Mouse (Mus musculus) adrenal gland, postnatal 36 days (tissue): ENCODE results near the gene Opcml. TPM values are rescaled to one million over a fixed set of nuclear protein-coding genes. Genes with fewer than 3 reads are reported as not detected.

Experiments used
- DNase-seq, 2 experiments: peaks; one replicate each; pipeline ENCODE4 v3.0.0; 2021; ENCODE audit warnings: mixed read lengths in 1 of 2
- total RNA-seq, 2 experiments: library from RNA; stranded (reverse); gene quantifications; 2 replicates each; pipeline ENCODE4 v1.2.3; 2021

Opcml gene
- total RNA-seq, 2 experiments from 2014 or later: 1.3 to 2.3 TPM

GRCm38 (mm10) chr9:27842806-27843205, 52.2 kb downstream of the Opcml start:
- DNase-seq: peak; percentile 35 to 58

- DNase-seq: no peak
Measured at GRCm38 (mm10) chr9:27871624-27872023, 81.0 kb downstream of the Opcml start.

GRCm38 (mm10) chr9:27889636-27890035, 99.1 kb downstream of the Opcml start:
- DNase-seq: no peak

- no peak for DNase-seq
Measured at GRCm38 (mm10) chr9:27917250-27917649, 126.7 kb downstream of the Opcml start.

- DNase-seq: no peak
Measured at GRCm38 (mm10) chr9:27923495-27923894, 132.9 kb downstream of the Opcml start.

GRCm38 (mm10) chr9:27923945-27924825, 133.6 kb downstream of the Opcml start:
- DNase-seq: no peak

GRCm38 (mm10) chr9:27925650-27926049, 135.1 kb downstream of the Opcml start:
- no peak for DNase-seq

GRCm38 (mm10) chr9:27937253-27937652, 146.7 kb downstream of the Opcml start:
- no peak for DNase-seq

GRCm38 (mm10) chr9:27937660-27938059, 147.1 kb downstream of the Opcml start:
- no peak for DNase-seq

GRCm38 (mm10) chr9:27945323-27946010, 154.9 kb downstream of the Opcml start:
- no peak for DNase-seq

GRCm38 (mm10) chr9:27951110-27951509, 160.5 kb downstream of the Opcml start:
- no peak for DNase-seq

GRCm38 (mm10) chr9:27961682-27962081, 171.1 kb downstream of the Opcml start:
- DNase-seq: no peak

- no peak for DNase-seq
Measured at GRCm38 (mm10) chr9:27963385-27963784, 172.8 kb downstream of the Opcml start.

GRCm38 (mm10) chr9:27964902-27965550, 174.5 kb downstream of the Opcml start:
- DNase-seq: no peak

- no peak for DNase-seq
Measured at GRCm38 (mm10) chr9:27968266-27968665, 177.7 kb downstream of the Opcml start.

- no peak for DNase-seq
Measured at GRCm38 (mm10) chr9:27972293-27972692, 181.7 kb downstream of the Opcml start.

GRCm38 (mm10) chr9:27982576-27982975, 192.0 kb downstream of the Opcml start:
- DNase-seq: no peak

- DNase-seq: no peak
Measured at GRCm38 (mm10) chr9:27986604-27987588, 196.3 kb downstream of the Opcml start.

- no peak for DNase-seq
Measured at GRCm38 (mm10) chr9:27991611-27992010, 201.0 kb downstream of the Opcml start.

- DNase-seq: no peak
Measured at GRCm38 (mm10) chr9:27996536-27996935, 206.0 kb downstream of the Opcml start.

GRCm38 (mm10) chr9:27998767-27999166, 208.2 kb downstream of the Opcml start:
- no peak for DNase-seq

GRCm38 (mm10) chr9:28003131-28003530, 212.6 kb downstream of the Opcml start:
- no peak for DNase-seq
